Mouse (Mus musculus): ENCODE measurements around the gene Plpp3. TPM values are rescaled to one million over a fixed set of nuclear protein-coding genes. Genes with fewer than 3 reads are reported as not detected.

Gene Plpp3
- polyA plus RNA-seq, 1 experiment from 2014 or later = 57.2 TPM

DNA sequence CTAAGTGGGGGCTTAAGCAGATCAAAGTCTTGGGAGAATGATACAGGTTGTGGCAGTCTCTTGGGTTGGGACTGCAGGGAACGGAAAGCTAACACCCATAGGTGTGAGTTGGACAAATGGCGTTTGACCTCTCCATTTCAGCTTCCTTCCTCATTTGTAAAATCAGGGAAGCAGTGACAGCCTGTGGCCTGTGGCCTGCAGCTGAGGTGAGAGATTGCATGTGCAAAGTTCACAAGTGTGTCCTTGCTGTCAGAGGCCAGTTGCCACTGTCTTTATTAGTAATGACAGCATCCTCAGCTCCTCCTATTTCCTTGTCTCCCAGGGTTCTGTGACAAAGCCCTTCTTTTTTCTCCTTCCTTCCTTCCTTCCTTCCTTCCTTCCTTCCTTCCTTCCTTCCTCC, 5.5 kb downstream of the Plpp3 start:
- WGBS = 84% methylated on average over 2 of the region's 2 CpGs
- Histone ChIP-seq H3K27me3 (ENCODE audit: poor library complexity, severe bottlenecking) (no peaks in the 10 kb centered on the region), H3K27ac (no peak overlapping the region; the same call in 1 of the 2 replicates), H3K9me3 (no peaks in the 10 kb centered on the region), H3K36me3 (replicated peaks) (peaks cover 57% of the 10 kb centered on the region), H3K4me3 (no peak overlapping the region), H3K4me1 (peaks cover 84% of the 10 kb centered on the region)
- no peak for DNase-seq (ENCODE audit: extremely low spot score, low spot score)

DNA sequence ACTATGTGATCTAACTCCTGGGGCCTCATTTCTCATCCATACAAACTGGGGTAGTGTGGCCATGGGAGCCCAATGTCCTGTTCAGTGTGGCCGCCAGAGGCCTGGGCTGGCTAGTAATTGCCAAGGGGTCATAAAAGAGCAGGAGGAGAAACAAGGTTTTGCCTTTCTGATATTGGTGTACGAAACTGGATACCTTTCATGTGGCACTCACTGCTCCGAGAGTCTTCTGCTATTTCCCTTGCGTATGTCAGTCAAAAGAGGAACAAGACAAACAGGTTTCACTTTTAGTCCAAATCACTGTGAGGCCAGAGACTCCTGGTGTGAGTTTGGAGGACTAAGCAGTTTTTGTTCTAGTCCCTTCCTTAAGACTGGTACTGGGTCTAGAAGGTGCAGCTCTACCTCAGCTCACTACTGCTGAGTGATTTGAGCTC, 6.8 kb downstream of the Plpp3 start:
- Histone ChIP-seq H3K27me3 (ENCODE audit: poor library complexity, severe bottlenecking) (no peaks in the 10 kb centered on the region), H3K9me3 (no peaks in the 10 kb centered on the region), H3K4me1 (peaks cover 89% of the 10 kb centered on the region), H3K36me3 (replicated peaks) (peaks cover 59% of the 10 kb centered on the region), H3K4me3 (no peak overlapping the region), H3K27ac (peak overlapping the region; percentile 25; the same call in 1 of the 2 replicates)
- DNase-seq (ENCODE audit: extremely low spot score, low spot score) = no peak
- WGBS = 74% methylated on average over 4 of the region's 4 CpGs

- peaks cover 89% of the 10 kb centered on the region for H3K4me1 ChIP-seq
- no peak for DNase-seq (ENCODE audit: extremely low spot score, low spot score)
- WGBS = 96% methylated on average over 6 of the region's 6 CpGs
- H3K4me3 ChIP-seq = no peak overlapping the region
- no peaks in the 10 kb centered on the region for H3K27me3 ChIP-seq (ENCODE audit: poor library complexity, severe bottlenecking)
- H3K9me3 ChIP-seq = no peaks in the 10 kb centered on the region
- 0 out of 2 replicates have a peak overlapping the region, but pooled peaks have one; percentile 22 for H3K27ac ChIP-seq
- H3K36me3 ChIP-seq (replicated peaks) = peaks cover 59% of the 10 kb centered on the region
Measured at GRCm38 (mm10) chr4:105164952-105165351, 7.8 kb downstream of the Plpp3 start.

GRCm38 (mm10) chr4:105169093-105169571, 12.0 kb downstream of the Plpp3 start:
- 28% methylated on average over 7 of the region's 7 CpGs for whole genome bisulfite sequencing
- peak overlapping the region; percentile 35; the same call in 1 of the 2 replicates for H3K4me3 ChIP-seq
- H3K27me3 ChIP-seq (ENCODE audit: poor library complexity, severe bottlenecking) = no peaks in the 10 kb centered on the region
- no peaks in the 10 kb centered on the region for H3K9me3 ChIP-seq
- peaks cover 69% of the 10 kb centered on the region for H3K4me1 ChIP-seq
- H3K27ac ChIP-seq = peak overlapping the region; percentile 88
- no peak for DNase-seq (ENCODE audit: extremely low spot score, low spot score)
- H3K36me3 ChIP-seq (replicated peaks) = peaks cover 39% of the 10 kb centered on the region

- no peaks in the 10 kb centered on the region for H3K27me3 ChIP-seq (ENCODE audit: poor library complexity, severe bottlenecking)
- no peak for DNase-seq (ENCODE audit: extremely low spot score, low spot score)
- H3K4me3 ChIP-seq = peak overlapping the region; percentile 35
- peaks cover 40% of the 10 kb centered on the region for H3K36me3 ChIP-seq (replicated peaks)
- H3K27ac ChIP-seq = peak overlapping the region; percentile 88
- WGBS = 26% methylated on average over 16 of the region's 16 CpGs
- no peaks in the 10 kb centered on the region for H3K9me3 ChIP-seq
- peaks cover 69% of the 10 kb centered on the region for H3K4me1 ChIP-seq
Measured at GRCm38 (mm10) chr4:105169826-105170810, 13.0 kb downstream of the Plpp3 start.

DNA sequence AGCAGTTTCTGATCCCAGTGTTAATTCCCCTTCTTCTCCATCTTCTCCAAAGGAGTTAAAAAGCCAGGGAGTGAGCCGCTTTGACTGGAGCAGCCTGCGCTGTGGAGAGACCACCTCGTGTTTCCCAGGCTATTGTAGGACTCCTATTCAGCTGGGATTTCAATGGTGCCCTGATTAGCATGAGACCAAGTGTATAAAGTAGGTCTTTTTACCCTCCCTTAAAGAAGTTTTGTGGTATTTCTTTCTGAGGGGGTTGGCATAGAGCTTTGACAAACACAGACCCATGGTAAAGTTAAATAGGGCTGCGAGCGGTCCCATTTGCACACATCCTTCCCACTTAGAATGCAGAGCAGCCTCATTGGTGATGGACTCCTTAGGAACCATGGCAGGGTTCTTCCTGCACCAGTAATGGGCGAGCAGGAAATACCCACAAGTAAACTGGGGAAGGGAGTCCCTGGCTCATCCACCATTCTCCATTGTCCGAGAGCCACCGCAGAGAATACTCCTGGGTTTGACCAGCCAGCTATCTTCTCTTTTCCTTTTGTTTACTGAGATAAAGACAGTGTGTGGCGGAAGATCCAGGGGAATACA, 13.8 kb downstream of the Plpp3 start:
- Histone ChIP-seq H3K36me3 (replicated peaks) (peaks cover 42% of the 10 kb centered on the region), H3K4me3 (peak overlapping the region; percentile 35), H3K27ac (peak overlapping the region; percentile 88), H3K27me3 (ENCODE audit: poor library complexity, severe bottlenecking) (no peaks in the 10 kb centered on the region), H3K4me1 (peaks cover 73% of the 10 kb centered on the region), H3K9me3 (no peaks in the 10 kb centered on the region)
- 22% methylated on average over 9 of the region's 9 CpGs for WGBS
- peak; percentile 65 for DNase-seq (ENCODE audit: extremely low spot score, low spot score)

- Histone ChIP-seq H3K27me3 (ENCODE audit: poor library complexity, severe bottlenecking) (no peaks in the 10 kb centered on the region), H3K4me3 (peak overlapping the region; percentile 35), H3K9me3 (no peaks in the 10 kb centered on the region), H3K4me1 (peaks cover 78% of the 10 kb centered on the region), H3K36me3 (replicated peaks) (peaks cover 43% of the 10 kb centered on the region), H3K27ac (peak overlapping the region; percentile 88)
- 61% methylated on average over 3 of the region's 3 CpGs for WGBS
- DNase-seq (ENCODE audit: extremely low spot score, low spot score) = no peak
Measured at GRCm38 (mm10) chr4:105171432-105171831, 14.3 kb downstream of the Plpp3 start.

- DNase-seq (ENCODE audit: extremely low spot score, low spot score) = no peak
- Histone ChIP-seq H3K4me3 (no peak overlapping the region), H3K27ac (peak overlapping the region; percentile 79), H3K4me1 (peaks cover 76% of the 10 kb centered on the region), H3K36me3 (replicated peaks) (peaks cover 58% of the 10 kb centered on the region), H3K9me3 (no peaks in the 10 kb centered on the region), H3K27me3 (ENCODE audit: poor library complexity, severe bottlenecking) (no peaks in the 10 kb centered on the region)
- 79% methylated on average over 4 of the region's 4 CpGs for WGBS
Measured at GRCm38 (mm10) chr4:105174778-105175177, 17.6 kb downstream of the Plpp3 start.

GRCm38 (mm10) chr4:105175255-105176035, 18.3 kb downstream of the Plpp3 start:
- Histone ChIP-seq H3K27me3 (ENCODE audit: poor library complexity, severe bottlenecking) (no peaks in the 10 kb centered on the region), H3K4me3 (no peak overlapping the region), H3K4me1 (peaks cover 76% of the 10 kb centered on the region), H3K27ac (peak overlapping the region; percentile 79), H3K9me3 (no peaks in the 10 kb centered on the region), H3K36me3 (replicated peaks) (peaks cover 60% of the 10 kb centered on the region)
- DNase-seq (ENCODE audit: extremely low spot score, low spot score) = no peak
- WGBS = 60% methylated on average over 16 of the region's 16 CpGs

GRCm38 (mm10) chr4:105181014-105181658, 24.0 kb downstream of the Plpp3 start:
- Histone ChIP-seq H3K27me3 (ENCODE audit: poor library complexity, severe bottlenecking) (no peaks in the 10 kb centered on the region), H3K9me3 (no peaks in the 10 kb centered on the region), H3K27ac (peak overlapping the region; percentile 89), H3K4me1 (peaks cover 87% of the 10 kb centered on the region), H3K4me3 (peak overlapping the region; percentile 32), H3K36me3 (replicated peaks) (peaks cover 56% of the 10 kb centered on the region)
- peak; percentile 75 for DNase-seq (ENCODE audit: extremely low spot score, low spot score)
- 17% methylated on average over 16 of the region's 16 CpGs for WGBS

DNA sequence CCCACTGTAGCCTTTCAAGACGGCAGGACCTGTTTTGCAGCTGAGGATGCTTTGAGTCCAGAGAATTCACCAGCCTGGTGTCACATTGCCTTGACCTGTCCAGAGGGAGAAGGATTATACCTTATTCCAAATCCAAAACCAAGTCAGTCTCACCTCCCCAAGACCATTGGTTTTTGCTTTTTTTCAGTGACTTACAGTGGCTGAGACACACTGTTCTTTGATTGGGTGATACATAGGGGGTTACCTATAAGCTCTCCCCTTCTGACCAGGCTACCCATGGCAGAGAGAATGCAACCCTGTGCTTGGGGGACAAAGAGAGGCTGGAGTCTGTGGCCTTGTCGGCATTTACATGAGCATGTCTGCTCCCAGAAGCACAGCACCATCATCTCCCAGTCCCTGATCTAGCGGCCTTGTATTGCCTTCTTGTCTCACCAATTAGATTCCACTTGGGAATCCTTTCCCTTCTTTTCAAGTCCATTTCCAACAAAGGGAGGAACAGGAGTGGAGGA, 24.6 kb downstream of the Plpp3 start:
- Histone ChIP-seq H3K4me1 (peaks cover 88% of the 10 kb centered on the region), H3K27ac (peak overlapping the region; percentile 89), H3K27me3 (ENCODE audit: poor library complexity, severe bottlenecking) (no peaks in the 10 kb centered on the region), H3K4me3 (peak overlapping the region; percentile 32), H3K9me3 (no peaks in the 10 kb centered on the region), H3K36me3 (replicated peaks) (peaks cover 56% of the 10 kb centered on the region)
- no peak for DNase-seq (ENCODE audit: extremely low spot score, low spot score)
- WGBS = 31% methylated on average over 3 of the region's 3 CpGs

DNA sequence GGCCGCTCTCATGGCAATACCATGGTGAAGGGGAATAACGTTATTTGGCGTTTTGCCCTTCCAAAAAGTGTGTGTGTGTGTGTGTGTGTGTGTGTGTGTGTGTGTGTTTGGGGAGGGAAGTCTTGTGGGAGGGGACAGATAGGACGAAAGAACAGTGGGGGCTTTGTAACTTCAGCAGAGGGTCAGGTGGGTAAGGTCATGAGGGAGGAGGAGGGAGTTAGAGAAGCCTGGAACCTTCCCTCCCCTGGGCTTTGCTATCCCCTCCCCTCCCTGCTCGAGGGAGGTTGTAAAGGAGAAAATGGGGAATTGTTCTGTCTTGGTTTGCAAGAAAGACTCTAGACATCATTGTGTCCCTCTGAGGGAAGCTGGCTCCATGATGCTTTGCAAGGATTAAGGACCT, 25.1 kb downstream of the Plpp3 start:
- H3K27me3 ChIP-seq (ENCODE audit: poor library complexity, severe bottlenecking) = no peaks in the 10 kb centered on the region
- H3K4me3 ChIP-seq = no peak overlapping the region
- WGBS = 36% methylated on average over 5 of the region's 5 CpGs
- no peak for DNase-seq (ENCODE audit: extremely low spot score, low spot score)
- H3K27ac ChIP-seq = peak overlapping the region; percentile 89
- H3K36me3 ChIP-seq (replicated peaks) = peaks cover 54% of the 10 kb centered on the region
- H3K9me3 ChIP-seq = no peaks in the 10 kb centered on the region
- peaks cover 90% of the 10 kb centered on the region for H3K4me1 ChIP-seq

All from forebrain, embryonic 10.5 days (tissue).